Mouse (Mus musculus) brain, embryonic 14.5 days (tissue): Measurements from ENCODE around the gene Fam221b.

ENCODE experiments used
- CTCF ChIP-seq: fragments of 200-500 bp; IDR thresholded peaks from 2 replicates; pipeline ENCODE4 v1.5.1; 2012; ENCODE audit warnings: inconsistent platforms, mild to moderate bottlenecking, moderate library complexity, borderline replicate concordance; ENCODE audit not compliant: insufficient read depth, insufficient read length; ENCODE audit errors: extremely low read depth
- POLR2A ChIP-seq: fragments of 200-500 bp; IDR thresholded peaks from 2 replicates; pipeline ENCODE4 v1.6.1; 2012; ENCODE audit warnings: mild to moderate bottlenecking, inconsistent platforms, borderline replicate concordance; ENCODE audit not compliant: poor library complexity, insufficient read depth, insufficient read length, severe bottlenecking; ENCODE audit errors: extremely low read depth

DNA sequence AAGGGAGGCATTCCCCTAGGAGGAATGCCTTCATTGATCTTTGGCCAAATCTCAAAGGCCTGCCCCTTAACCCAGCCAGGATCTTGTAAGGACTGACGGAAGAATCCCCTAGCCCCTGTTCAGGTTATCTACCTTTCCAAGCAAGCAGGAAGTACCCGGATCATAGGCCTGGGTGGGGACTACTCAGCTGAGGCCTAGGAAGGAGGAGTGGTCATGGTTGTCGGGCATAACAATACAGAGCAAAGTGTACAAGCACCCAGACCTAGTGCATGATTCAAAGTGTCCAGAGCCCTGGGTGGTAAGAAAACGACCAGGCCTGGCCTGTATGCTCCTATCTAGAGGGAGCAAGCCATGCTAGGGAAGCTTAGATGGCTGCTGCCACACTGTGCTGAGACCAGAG is 6.7 kb upstream of the Fam221b start:
- no peak for TF ChIP-seq CTCF
- TF ChIP-seq POLR2A, result no peak
